In the genomic region with DNA sequence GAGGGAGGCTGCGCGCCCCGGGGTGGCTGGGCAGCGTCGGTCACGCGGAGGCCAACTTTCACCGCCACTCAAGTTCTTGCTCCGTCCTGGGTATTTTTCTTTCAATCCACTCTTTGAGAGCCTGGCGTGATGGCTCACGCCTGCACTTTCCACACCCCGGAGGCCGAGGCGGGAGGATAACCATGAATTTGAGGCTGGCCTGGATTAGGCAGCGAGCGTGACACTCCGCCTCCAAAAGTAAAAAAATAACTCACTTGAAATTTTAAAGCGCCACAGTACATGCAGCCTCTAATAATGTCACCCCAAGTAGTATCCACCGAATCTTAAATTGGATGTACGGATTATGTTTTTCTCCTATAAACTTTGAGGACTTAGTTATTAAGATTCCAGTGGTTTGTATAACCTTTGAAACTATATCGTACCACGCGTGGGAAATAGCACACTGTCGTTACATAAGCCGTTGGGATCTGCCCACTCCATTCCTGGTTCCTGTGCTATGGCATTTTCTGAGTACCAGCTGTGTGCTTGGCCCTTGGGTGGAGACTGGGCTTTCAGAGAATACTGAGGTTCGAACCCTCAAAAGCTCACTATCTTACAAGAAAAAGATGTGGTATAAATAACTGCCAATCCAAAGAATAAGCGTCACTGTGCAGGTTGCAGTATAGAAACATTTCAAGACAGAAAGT, we compare ENCODE assay signal across 8 mouse cellular contexts. TPM values are rescaled to one million over a fixed set of nuclear protein-coding genes. Genes with fewer than 3 reads are reported as not detected.
DNase-seq lines count a peak whose midpoint lies in the region; ATAC-seq and TF ChIP-seq lines count a peak whose summit lies in the region.

No protein-coding gene starts in this region.

- no peaks in the 10 kb centered on the region for H3K27me3 ChIP-seq in E14TG2a.4 (ENCODE audit: insufficient read depth, low read length)
- H3K27me3 ChIP-seq in intestine, embryonic 14.5 days (replicated peaks; ENCODE audit: control insufficient read depth, insufficient read depth, low read length), result no peaks in the 10 kb centered on the region
- no peaks in the 10 kb centered on the region for H3K27me3 ChIP-seq in limb, embryonic 15.5 days
- no peaks in the 10 kb centered on the region for H3K27me3 ChIP-seq in myocyte (ENCODE audit: control insufficient read depth, insufficient read depth, insufficient read length)

- no peaks in the 10 kb centered on the region for H3K9me3 ChIP-seq in E14TG2a.4 (ENCODE audit: low read length)
- no peaks in the 10 kb centered on the region for H3K9me3 ChIP-seq in intestine, embryonic 14.5 days (ENCODE audit: control insufficient read depth, low read length)
- no peaks in the 10 kb centered on the region for H3K9me3 ChIP-seq in limb, embryonic 15.5 days

- no peak for TF ChIP-seq CTCF in E14TG2a.4 (conservative IDR thresholded peaks at IDR 0.05; ENCODE audit: low read length)

- peak overlapping the region; percentile 98 for H3K27ac ChIP-seq in intestine, embryonic 14.5 days (ENCODE audit: low read depth)
- H3K27ac ChIP-seq in limb, embryonic 15.5 days, result peak overlapping the region; percentile 99

- H3K4me2 ChIP-seq in intestine, embryonic 14.5 days (ENCODE audit: low read length), result peak overlapping the region; percentile 70
- peak overlapping the region; percentile 62 for H3K4me2 ChIP-seq in limb, embryonic 15.5 days
- peak overlapping the region; percentile 85 for H3K4me2 ChIP-seq in myocyte (ENCODE audit: low read depth)

- H3K79me2 ChIP-seq in myocyte (ENCODE audit: control insufficient read depth, insufficient read depth), result peaks cover 9% of the 10 kb centered on the region

- peak overlapping the region; percentile 87 for H3K4me3 ChIP-seq in E14TG2a.4 (replicated peaks; ENCODE audit: low read length)
- H3K4me3 ChIP-seq in intestine, embryonic 14.5 days (ENCODE audit: low read depth, low read length), result peak overlapping the region; percentile 74
- H3K4me3 ChIP-seq in limb, embryonic 15.5 days, result peak overlapping the region; percentile 75
- H3K4me3 ChIP-seq in myocyte, result peak overlapping the region; percentile 66

- WGBS in intestine, embryonic 14.5 days, result 5% methylated on average over 27 of the region's 27 CpGs
- 5% methylated on average over 27 of the region's 27 CpGs for WGBS in limb, embryonic 15.5 days

- peak overlapping the region; percentile 91 for H3ac ChIP-seq in myocyte (ENCODE audit: control insufficient read depth, insufficient read length)

- H3K36me3 ChIP-seq in E14TG2a.4 (ENCODE audit: insufficient read depth, low read length) (peaks cover 11% of the 10 kb centered on the region), myocyte (ENCODE audit: control insufficient read depth, insufficient read depth) (peaks cover 6% of the 10 kb centered on the region)
- H3K36me3 ChIP-seq in intestine, embryonic 14.5 days (ENCODE audit: control insufficient read depth, insufficient read depth, low read length), result peaks cover 11% of the 10 kb centered on the region
- H3K36me3 ChIP-seq in limb, embryonic 15.5 days, result peaks cover 11% of the 10 kb centered on the region

- TF ChIP-seq POLR2A in myocyte (IDR thresholded peaks at IDR 0.05; ENCODE audit: insufficient read length, low read depth), result no peak

- no peak; the same call in 1 of the 2 replicates for ATAC-seq in intestine, embryonic 14.5 days (replicated peaks; ENCODE audit: low FRiP score, low TSS enrichment, low read depth)
- peak; percentile 30 for ATAC-seq in limb, embryonic 15.5 days (ENCODE audit: insufficient number of reproducible peaks, low FRiP score, low TSS enrichment, low read depth)

- peak overlapping the region; percentile 88 for H3K9ac ChIP-seq in intestine, embryonic 14.5 days (ENCODE audit: low read length)
- peak overlapping the region; percentile 85 for H3K9ac ChIP-seq in limb, embryonic 15.5 days

- peaks cover 13% of the 10 kb centered on the region for H3K4me1 ChIP-seq in E14TG2a.4 (replicated peaks; ENCODE audit: low read depth, low read length)
- peaks cover 21% of the 10 kb centered on the region for H3K4me1 ChIP-seq in intestine, embryonic 14.5 days (replicated peaks; ENCODE audit: control insufficient read depth, insufficient read depth, low read length)
- peaks cover 8% of the 10 kb centered on the region; the same call in 1 of the 2 replicates for H3K4me1 ChIP-seq in limb, embryonic 15.5 days

- peak; percentile 68 for DNase-seq in 3T3-L1 (ENCODE audit: low read depth, low spot score)
- peak; percentile 67 for DNase-seq in cerebellum, adult 9-10 months
- peak; percentile 56 to 57 for DNase-seq in frontal cortex, postnatal 36 days (ENCODE audit: low spot score in 2 of 2)
- peak; percentile 81 for DNase-seq in intestine, embryonic 14.5 days (ENCODE audit: low spot score)
- no peak for DNase-seq in thymus, postnatal 0 days (ENCODE audit: low spot score)

TF ChIP-seq in myocyte, 11 proteins besides CTCF, POLR2A, EP300 and RAD21:
- TF ChIP-seq USF1 (IDR thresholded peaks at IDR 0.05; ENCODE audit: low read depth) (no peak), MYOD1 (IDR thresholded peaks at IDR 0.05; ENCODE audit: control insufficient read depth in 1 of 3, insufficient read length in 2 of 3, low read depth in 2 of 3) (peak in 1 of 3 experiments; percentile 20), SRF (IDR thresholded peaks at IDR 0.05; ENCODE audit: control insufficient read depth, insufficient read length, low read depth) (no peak), CEBPB (IDR thresholded peaks at IDR 0.05; ENCODE audit: insufficient read depth, poor library complexity, severe bottlenecking) (0 out of 2 replicates have a peak, but pooled peaks have one; percentile 1), MYOG (IDR thresholded peaks at IDR 0.05; ENCODE audit: control insufficient read depth in 1 of 3, insufficient read depth in 1 of 3, insufficient read length in 2 of 3, low read depth in 2 of 3) (peak in 1 of 3 experiments; percentile 11)

RNA-seq across cellular contexts. Expression of a gene that starts 4.2 kb away (rescaled TPM):
- polyA plus RNA-seq in intestine, embryonic 14.5 days (2014; fragmentation: Nextera tagmentation; extraction: Ambion mirVana), result 37.0 and 38.0 TPM in 2 replicates
- 40.3 and 42.5 TPM in 2 replicates for polyA plus RNA-seq in limb, embryonic 15.5 days (2015; fragmentation: Nextera tagmentation; extraction: Ambion mirVana)
- 17.7 TPM for polyA plus RNA-seq in myocyte (2012; fragmentation: generic; extraction: Trizol)
- 59.4 and 63.9 TPM in 2 replicates for polyA plus RNA-seq in thymus, postnatal 0 days (2015; fragmentation: Nextera tagmentation; extraction: Ambion mirVana)

RNA-seq across cellular contexts. Expression of a gene that starts 17.6 kb away (rescaled TPM):
- polyA plus RNA-seq in intestine, embryonic 14.5 days (2014; fragmentation: Nextera tagmentation; extraction: Ambion mirVana), result 14.5 and 18.8 TPM in 2 replicates
- 14.8 and 16.1 TPM in 2 replicates for polyA plus RNA-seq in limb, embryonic 15.5 days (2015; fragmentation: Nextera tagmentation; extraction: Ambion mirVana)
- 18.9 TPM for polyA plus RNA-seq in myocyte (2012; fragmentation: generic; extraction: Trizol)
- polyA plus RNA-seq in thymus, postnatal 0 days (2015; fragmentation: Nextera tagmentation; extraction: Ambion mirVana), result 6.8 and 7.3 TPM in 2 replicates

RNA-seq across cellular contexts. Expression of a gene that starts 49.9 kb away (rescaled TPM):
- polyA plus RNA-seq in intestine, embryonic 14.5 days (2014; fragmentation: Nextera tagmentation; extraction: Ambion mirVana), result 32.7 and 38.9 TPM in 2 replicates
- polyA plus RNA-seq in limb, embryonic 15.5 days (2015; fragmentation: Nextera tagmentation; extraction: Ambion mirVana), result 45.1 and 51.9 TPM in 2 replicates
- 20.0 TPM for polyA plus RNA-seq in myocyte (2012; fragmentation: generic; extraction: Trizol)
- 7.4 and 8.9 TPM in 2 replicates for polyA plus RNA-seq in thymus, postnatal 0 days (2015; fragmentation: Nextera tagmentation; extraction: Ambion mirVana)
